Mouse (Mus musculus): ENCODE data around the gene Cracr2b. TPM values are rescaled to one million over a fixed set of nuclear protein-coding genes. Genes with fewer than 3 reads are reported as not detected.

Gene Cracr2b
- 5.0 and 8.5 TPM in 2 replicates for polyA plus RNA-seq (2015; fragmentation: Nextera tagmentation; extraction: Ambion mirVana)

DNA sequence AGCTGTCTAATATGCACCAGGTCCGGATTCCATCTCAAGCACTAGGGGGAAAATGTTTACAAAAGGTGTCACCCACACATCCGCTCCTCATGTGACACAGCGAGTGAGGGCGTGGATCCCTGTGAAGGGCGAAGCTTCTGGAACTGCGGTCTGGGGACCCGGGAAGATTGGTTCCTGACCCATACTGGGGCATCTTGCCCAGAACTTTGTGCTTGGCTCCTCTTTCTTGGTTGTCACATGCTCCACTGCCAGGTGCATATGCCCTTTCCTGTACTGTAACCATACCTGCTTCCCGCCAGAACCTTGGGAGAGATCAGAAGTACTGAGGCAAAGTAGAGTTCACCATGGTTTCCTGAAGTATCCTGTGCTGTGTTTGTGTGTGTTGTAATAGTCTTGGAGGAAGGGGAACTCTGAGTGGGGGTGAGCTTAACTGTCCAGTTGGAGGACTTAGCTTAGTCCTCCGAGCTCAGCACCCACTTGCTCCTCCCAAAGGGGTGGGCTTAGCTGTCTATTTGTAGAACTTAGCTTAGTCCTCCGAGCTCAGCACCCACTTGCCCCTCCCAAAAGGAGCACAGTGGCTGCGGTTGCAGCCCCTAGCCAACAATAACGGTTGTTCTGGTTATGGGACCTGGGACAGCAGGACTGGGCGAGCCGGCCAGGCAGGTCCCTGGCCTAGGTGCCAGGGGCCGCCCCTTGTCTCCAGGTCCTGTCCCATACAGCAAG lies at the start of gene Cracr2b:
TSS of gene Cracr2b (plus strand) at position 704 of the 723 bp plus-strand sequence.
- Histone ChIP-seq H3K27me3 (peaks cover 60% of the 10 kb centered on the region), H3K4me3 (peak within 1 kb of the TSS; percentile 32), H3K4me2 (replicated peaks) (peak within 1 kb of the TSS; percentile 54), H3K9ac (replicated peaks) (peak within 1 kb of the TSS; percentile 30; the same call in 1 of the 2 replicates), H3K36me3 (peaks cover 9% of the 10 kb centered on the region; the same call in 1 of the 2 replicates), H3K27ac (replicated peaks) (no peak within 1 kb of the TSS), H3K4me1 (peaks cover 26% of the 10 kb centered on the region), H3K9me3 (no peaks in the 10 kb centered on the region)
- no peak for ATAC-seq (replicated peaks)
- 76% methylated on average over 15 of the region's 15 CpGs for WGBS

DNA sequence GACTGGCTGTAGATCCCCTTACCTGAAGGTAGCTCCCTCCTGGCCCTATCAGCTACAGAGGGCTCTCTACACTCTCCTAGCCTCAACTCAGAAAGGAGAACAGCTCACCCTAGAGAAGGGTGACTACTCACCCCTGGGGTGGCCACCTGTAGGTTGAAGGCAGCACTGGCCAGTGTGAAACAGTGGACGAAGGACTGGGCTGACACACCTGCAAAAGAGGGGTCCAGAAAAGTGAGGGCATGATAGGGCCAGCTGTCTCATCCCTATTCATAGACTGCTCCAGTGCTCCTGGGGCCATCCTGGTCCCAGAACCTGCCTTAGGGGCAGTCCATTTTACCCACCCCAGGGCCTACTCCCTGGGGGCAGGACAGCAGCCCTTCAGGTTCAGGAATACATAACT lies 49.2 kb upstream of the Cracr2b start:
- H3K4me3 ChIP-seq, result no peak overlapping the region
- peaks cover 21% of the 10 kb centered on the region for H3K4me1 ChIP-seq
- no peak overlapping the region for H3K4me2 ChIP-seq (replicated peaks)
- H3K9me3 ChIP-seq, result no peaks in the 10 kb centered on the region
- H3K27me3 ChIP-seq, result no peaks in the 10 kb centered on the region
- H3K36me3 ChIP-seq, result peaks cover 10% of the 10 kb centered on the region; the same call in 1 of the 2 replicates
- 79% methylated on average over 1 of the region's 1 CpGs for WGBS
- ATAC-seq (replicated peaks), result no peak
- H3K9ac ChIP-seq (replicated peaks), result no peak overlapping the region
- no peak overlapping the region for H3K27ac ChIP-seq (replicated peaks)

DNA sequence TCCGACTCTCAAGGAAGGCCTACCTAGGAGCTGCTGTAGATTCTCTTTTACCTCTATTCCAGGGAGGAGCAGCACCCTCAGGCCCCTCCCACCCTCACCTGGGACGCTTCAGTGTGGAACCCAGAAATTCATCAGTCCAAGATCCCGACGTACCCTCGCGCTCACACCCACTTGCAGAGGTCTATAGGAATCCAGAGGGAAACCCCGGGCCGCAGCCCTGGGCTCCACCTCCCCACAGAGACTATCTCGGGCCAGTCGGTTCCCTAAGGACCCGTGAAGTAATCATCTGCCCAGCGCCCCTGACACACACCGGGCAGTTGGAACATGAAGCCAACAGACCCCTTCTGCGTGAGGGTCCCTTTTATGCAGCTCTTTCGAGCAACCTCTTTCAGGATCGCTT lies 47.6 kb upstream of the Cracr2b start:
- H3K36me3 ChIP-seq, result peaks cover 4% of the 10 kb centered on the region; the same call in 1 of the 2 replicates
- peak overlapping the region; percentile 68 for H3K4me3 ChIP-seq
- peaks cover 21% of the 10 kb centered on the region for H3K4me1 ChIP-seq
- H3K9me3 ChIP-seq, result no peaks in the 10 kb centered on the region
- H3K27me3 ChIP-seq, result no peaks in the 10 kb centered on the region
- peak; percentile 33 for ATAC-seq (replicated peaks)
- H3K27ac ChIP-seq (replicated peaks), result peak overlapping the region; percentile 82
- peak overlapping the region; percentile 91 for H3K9ac ChIP-seq (replicated peaks)
- H3K4me2 ChIP-seq (replicated peaks), result peak overlapping the region; percentile 87
- WGBS, result 2% methylated on average over 16 of the region's 16 CpGs

DNA sequence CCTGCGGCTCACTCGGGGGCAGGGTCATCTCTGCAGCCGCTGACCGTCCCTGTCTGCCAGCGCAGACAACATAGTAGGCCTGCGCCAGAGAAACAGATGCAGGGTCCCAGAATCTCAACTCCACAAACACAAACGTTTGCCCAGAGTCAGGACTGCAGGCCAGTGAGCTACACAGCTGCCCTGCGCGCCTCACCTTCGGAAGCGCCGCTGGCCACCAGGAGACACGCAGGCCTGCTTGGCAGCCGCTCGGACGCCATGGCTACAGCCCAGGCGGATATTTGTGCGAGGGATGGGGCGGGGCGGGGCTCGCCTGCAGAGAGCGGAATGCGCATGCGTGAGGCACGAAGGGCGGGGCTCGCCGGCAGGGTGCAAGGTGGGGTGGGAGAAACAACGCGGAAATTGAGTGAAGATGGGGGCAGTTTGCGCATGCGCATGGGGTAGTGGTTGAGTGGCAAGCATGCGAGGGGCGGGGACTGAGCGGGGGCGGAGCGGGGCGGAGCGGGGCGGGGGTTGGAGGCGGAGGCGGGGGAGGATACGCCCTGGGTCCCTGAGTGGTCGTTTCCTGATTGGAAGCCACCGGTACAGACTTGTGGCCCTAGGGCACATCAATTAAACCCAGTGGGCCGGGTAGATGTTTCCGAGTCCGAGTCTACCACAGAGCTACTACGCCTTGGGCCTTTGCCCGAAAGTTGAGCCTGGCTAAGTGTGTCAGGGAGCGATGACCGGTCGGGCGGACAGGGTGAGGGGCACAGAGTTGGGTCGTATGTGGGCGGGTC lies 46.9 kb upstream of the Cracr2b start, which contains the start of gene Gatd1:
TSS of gene Gatd1 (minus strand) at position 328 of the 776 bp plus-strand sequence.
- H3K4me2 ChIP-seq (replicated peaks), result peak within 1 kb of the TSS; percentile 87
- H3K36me3 ChIP-seq, result peaks cover 4% of the 10 kb centered on the region; the same call in 1 of the 2 replicates
- no peaks in the 10 kb centered on the region for H3K9me3 ChIP-seq
- peak within 1 kb of the TSS; percentile 91 for H3K9ac ChIP-seq (replicated peaks)
- under 1% methylated on average over 56 of the region's 56 CpGs for WGBS
- H3K27me3 ChIP-seq, result no peaks in the 10 kb centered on the region
- peak; percentile 90 for ATAC-seq (replicated peaks)
- H3K4me3 ChIP-seq, result peak within 1 kb of the TSS; percentile 68
- peaks cover 23% of the 10 kb centered on the region for H3K4me1 ChIP-seq
- peak within 1 kb of the TSS; percentile 82 for H3K27ac ChIP-seq (replicated peaks)

DNA sequence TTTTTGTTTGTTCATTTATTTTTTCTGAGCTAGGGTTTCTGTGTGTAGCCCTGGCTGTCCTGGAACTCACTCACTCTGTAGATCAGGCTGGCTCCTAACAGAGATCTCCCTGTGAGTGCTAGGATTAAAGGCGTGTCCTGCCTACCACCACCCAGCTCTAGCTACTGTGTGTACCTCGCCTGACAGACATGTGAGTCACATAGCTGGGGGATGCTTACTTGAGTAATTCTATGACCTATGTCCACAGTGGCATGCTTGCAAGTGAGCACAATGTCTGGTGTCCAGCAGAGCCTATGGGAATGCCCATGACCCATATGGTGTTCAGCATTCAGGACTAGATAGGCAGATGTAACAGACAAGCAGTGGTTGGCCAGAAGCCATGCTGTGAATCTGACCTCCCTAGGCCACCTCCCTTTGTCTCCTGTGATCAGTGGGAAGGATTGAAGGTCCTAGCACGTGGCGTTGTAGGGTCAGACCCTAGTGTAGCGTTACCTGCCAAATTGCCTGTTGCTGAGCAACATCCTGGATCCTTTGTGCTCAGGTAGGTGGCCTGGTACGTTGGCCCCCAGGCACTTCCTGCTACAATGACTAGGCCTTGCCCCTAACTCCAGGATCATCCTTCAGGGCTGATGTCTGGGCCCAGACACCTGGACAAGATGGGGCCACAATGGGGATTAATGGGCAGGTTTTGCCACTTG lies 44.6 kb upstream of the Cracr2b start:
- no peak overlapping the region for H3K9ac ChIP-seq (replicated peaks)
- no peaks in the 10 kb centered on the region for H3K36me3 ChIP-seq
- no peak overlapping the region for H3K4me3 ChIP-seq
- no peaks in the 10 kb centered on the region for H3K27me3 ChIP-seq
- 82% methylated on average over 6 of the region's 6 CpGs for WGBS
- no peak overlapping the region for H3K4me2 ChIP-seq (replicated peaks)
- H3K9me3 ChIP-seq, result no peaks in the 10 kb centered on the region
- H3K4me1 ChIP-seq, result peaks cover 18% of the 10 kb centered on the region
- ATAC-seq (replicated peaks), result no peak
- H3K27ac ChIP-seq (replicated peaks), result no peak overlapping the region

DNA sequence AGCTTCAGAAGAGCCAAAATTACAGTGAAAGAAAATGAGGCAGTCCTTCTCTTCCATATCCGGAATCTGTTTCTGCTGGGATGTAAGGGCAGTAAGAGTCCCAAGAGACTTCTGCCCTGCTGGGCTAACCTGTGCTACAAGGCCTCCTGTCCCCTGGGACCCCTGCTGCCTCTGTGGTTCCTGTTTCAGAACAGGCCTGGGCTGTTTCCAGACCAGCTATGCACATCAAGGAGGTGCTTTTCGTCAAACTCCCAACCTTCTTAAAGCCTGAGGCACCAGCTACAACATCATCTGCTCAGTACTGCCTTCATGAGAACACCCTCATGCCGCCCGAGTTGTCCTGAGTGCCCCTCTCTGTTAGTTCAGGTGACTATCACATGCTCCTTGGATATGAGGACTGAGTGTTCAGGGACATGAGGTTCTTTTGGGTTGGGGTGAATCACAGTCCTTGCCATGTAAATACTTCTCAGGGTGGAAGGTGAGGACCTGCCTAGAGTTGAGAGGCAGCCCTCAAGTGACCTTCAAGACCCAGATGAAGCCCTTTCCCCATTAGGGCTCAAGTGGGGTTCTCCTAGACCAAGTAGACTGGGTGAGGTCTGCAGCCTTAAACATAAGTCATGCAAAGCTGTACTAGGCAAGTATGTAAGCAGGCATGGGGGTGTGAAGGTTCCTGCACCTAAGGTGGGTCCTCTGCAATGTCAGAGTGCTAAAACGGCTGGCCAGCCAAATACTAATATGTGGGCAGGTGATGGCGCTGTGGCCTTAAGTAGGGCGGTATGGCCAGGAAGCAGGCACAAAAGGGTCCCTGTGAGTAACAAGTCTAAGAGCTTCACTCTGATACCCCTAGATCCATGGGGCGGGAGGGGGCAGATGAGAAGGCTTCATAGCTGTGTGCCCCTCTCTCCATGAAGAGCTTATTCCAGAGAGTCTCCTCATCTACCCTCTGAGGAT lies 42.9 kb upstream of the Cracr2b start:
- no peak overlapping the region for H3K4me3 ChIP-seq
- H3K27me3 ChIP-seq, result no peaks in the 10 kb centered on the region
- peaks cover 15% of the 10 kb centered on the region for H3K4me1 ChIP-seq
- 76% methylated on average over 8 of the region's 8 CpGs for WGBS
- ATAC-seq (replicated peaks), result no peak
- H3K9ac ChIP-seq (replicated peaks), result no peak overlapping the region
- no peak overlapping the region for H3K4me2 ChIP-seq (replicated peaks)
- no peaks in the 10 kb centered on the region for H3K9me3 ChIP-seq
- H3K36me3 ChIP-seq, result no peaks in the 10 kb centered on the region
- no peak overlapping the region for H3K27ac ChIP-seq (replicated peaks)

DNA sequence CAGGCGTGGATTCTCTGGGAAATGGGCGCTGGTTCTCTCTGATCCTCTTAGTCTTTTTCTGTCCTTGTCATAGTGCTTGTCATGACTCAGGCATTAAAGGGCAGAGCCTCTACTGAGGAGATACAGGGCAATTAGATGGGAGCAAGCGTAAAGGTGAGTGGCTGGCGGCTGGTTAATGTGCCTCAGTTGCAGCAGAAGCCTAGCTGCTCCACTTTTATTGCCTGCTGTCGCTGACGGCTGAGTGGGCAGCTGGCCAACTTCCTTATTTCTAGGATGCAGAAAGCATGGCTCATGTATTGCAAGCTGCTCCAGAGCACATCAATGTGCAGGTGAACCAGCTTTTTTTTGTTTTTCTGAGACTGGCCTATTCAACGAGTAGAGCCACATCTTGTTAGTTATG lies 41.9 kb upstream of the Cracr2b start:
- Histone ChIP-seq H3K4me1 (peaks cover 10% of the 10 kb centered on the region), H3K9me3 (no peaks in the 10 kb centered on the region), H3K4me2 (replicated peaks) (no peak overlapping the region), H3K27me3 (no peaks in the 10 kb centered on the region), H3K27ac (replicated peaks) (no peak overlapping the region), H3K9ac (replicated peaks) (no peak overlapping the region), H3K4me3 (no peak overlapping the region), H3K36me3 (no peaks in the 10 kb centered on the region)
- 65% methylated on average over 7 of the region's 7 CpGs for WGBS
- no peak for ATAC-seq (replicated peaks)

DNA sequence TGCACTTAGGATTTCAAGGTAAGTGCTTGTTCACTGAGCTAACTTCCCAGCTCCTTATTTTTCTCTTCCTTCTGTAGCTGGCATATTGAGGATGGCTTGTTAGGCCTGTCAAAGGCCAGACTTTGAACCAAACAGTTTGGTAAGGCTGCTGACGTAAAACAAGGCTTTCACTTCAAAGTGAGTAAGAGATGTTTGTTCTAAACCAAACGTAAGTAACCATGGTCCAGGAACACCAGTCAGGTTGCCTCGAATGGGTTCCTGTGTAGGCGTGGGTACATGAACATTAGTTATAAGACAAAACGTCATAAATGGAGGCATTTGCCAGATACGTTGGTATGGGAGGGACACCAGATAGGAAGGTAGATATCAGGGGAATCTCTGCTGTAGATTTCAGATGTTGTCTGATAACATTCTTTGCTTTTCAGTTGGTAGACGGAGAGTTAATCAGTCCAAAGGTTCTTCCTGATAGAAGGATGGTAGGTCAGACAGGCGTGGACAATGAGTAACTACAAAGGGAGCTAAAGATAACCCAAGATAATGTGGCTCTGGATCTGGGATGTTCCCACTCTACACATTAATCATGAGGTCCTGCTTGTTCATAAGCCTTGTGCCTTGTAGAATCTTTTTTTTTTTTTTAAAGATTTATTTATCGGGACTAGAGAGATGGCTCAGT lies 40.7 kb upstream of the Cracr2b start:
- Histone ChIP-seq H3K36me3 (no peaks in the 10 kb centered on the region), H3K27ac (replicated peaks) (no peak overlapping the region), H3K27me3 (no peaks in the 10 kb centered on the region), H3K9ac (replicated peaks) (no peak overlapping the region), H3K4me1 (peaks cover 4% of the 10 kb centered on the region; the same call in 1 of the 2 replicates), H3K4me3 (no peak overlapping the region), H3K9me3 (no peaks in the 10 kb centered on the region), H3K4me2 (replicated peaks) (no peak overlapping the region)
- ATAC-seq (replicated peaks), result no peak
- WGBS, result 87% methylated on average over 9 of the region's 9 CpGs

DNA sequence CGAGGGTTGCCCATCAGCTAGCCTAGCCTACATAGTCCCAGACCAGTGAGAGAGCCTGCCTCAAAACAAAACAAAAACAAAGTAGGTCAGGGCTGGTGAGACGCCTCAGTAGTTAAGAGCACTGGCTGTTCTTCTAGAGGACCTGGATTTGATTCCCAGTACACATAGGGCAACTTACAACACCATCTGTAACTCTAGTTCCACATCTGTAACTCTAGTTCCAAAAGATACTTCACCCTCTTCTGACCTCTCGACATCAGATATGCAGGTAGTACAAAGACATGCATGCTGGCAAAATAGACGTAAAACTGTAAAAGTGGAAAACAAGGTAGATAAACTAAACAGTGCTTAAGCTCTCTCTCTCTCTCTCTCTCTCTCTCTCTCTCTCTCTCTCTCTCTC lies 37.1 kb upstream of the Cracr2b start:
- no peaks in the 10 kb centered on the region for H3K27me3 ChIP-seq
- no peak overlapping the region for H3K27ac ChIP-seq (replicated peaks)
- no peak overlapping the region for H3K4me3 ChIP-seq
- no peak for ATAC-seq (replicated peaks)
- H3K36me3 ChIP-seq, result no peaks in the 10 kb centered on the region
- no peak overlapping the region for H3K4me2 ChIP-seq (replicated peaks)
- H3K4me1 ChIP-seq, result peaks cover 10% of the 10 kb centered on the region
- 73% methylated on average over 4 of the region's 4 CpGs for WGBS
- H3K9ac ChIP-seq (replicated peaks), result no peak overlapping the region
- H3K9me3 ChIP-seq, result no peaks in the 10 kb centered on the region

DNA sequence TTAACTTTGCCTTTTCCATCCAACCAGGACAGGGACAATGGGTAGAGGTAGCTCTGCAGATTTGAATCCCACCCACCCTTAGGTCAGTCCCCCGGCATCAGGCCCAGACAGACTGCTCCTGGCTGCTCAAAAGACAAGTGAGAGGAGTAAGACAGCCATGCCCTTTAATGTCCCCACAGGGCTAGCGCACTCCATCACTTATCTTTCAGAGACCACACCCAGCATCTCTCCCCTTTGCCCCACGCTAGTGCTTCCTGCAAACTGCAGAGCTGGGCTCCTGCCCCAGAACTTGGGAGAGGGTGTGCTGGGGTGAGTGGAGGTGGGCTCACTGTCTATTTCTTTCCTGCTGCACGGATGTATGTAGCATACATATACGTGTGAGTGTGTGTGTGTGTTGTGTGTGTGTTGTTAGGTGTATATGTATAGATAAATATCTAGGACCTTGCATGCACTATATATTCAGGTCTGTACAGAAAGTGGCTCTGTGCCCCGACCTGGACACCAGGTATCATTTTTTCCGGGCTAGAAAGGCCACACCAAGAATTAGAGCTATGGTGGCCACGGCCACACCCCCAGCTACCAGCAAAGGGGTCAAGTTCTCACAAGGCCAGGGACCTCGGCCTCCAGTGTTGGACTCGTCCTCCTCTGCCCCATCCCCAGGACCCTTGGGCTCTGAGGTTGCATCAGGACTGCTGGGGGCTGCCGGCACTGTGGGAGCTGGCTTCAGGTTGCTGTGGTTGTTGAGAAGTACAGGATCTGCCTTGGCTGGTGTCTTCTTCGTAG lies 33.8 kb upstream of the Cracr2b start:
- 84% methylated on average over 12 of the region's 12 CpGs for WGBS
- Histone ChIP-seq H3K4me2 (replicated peaks) (no peak overlapping the region), H3K9me3 (no peaks in the 10 kb centered on the region), H3K27ac (replicated peaks) (no peak overlapping the region), H3K36me3 (peaks cover 22% of the 10 kb centered on the region), H3K9ac (replicated peaks) (no peak overlapping the region), H3K4me1 (peaks cover 21% of the 10 kb centered on the region), H3K27me3 (no peaks in the 10 kb centered on the region), H3K4me3 (no peak overlapping the region)
- no peak for ATAC-seq (replicated peaks)
